Mouse (Mus musculus) thymus, postnatal 0 days (tissue): ENCODE measurements around the gene Iqcm. TPM values are rescaled to one million over a fixed set of nuclear protein-coding genes. Genes with fewer than 3 reads are reported as not detected.

ENCODE experiments used
- polyA plus RNA-seq: library from polyadenylated mRNA; unstranded; fragments of >200 nt; fragmentation: Nextera tagmentation; extraction: Ambion mirVana; gene quantifications from 2 replicates; pipeline ENCODE4 v1.2.1, GENCODE M21; 2015

The Iqcm gene
- polyA plus RNA-seq, 1 experiment from 2014 or later, result 0.12 TPM

Other genes starting within 250 kb of the Iqcm start
- gene Rasd2, start 234.8 kb upstream of the Iqcm start, polyA plus RNA-seq, result 0.15 and 0.26 TPM in 2 replicates
- gene Gm10358, start 42.1 kb upstream of the Iqcm start, polyA plus RNA-seq, result 0.10 TPM in 1 of 2 replicates, not detected in the other